Mouse (Mus musculus): ENCODE results near the gene Acsf2. TPM values are rescaled to one million over a fixed set of nuclear protein-coding genes. Genes with fewer than 3 reads are reported as not detected.

The Acsf2 gene
- polyA plus RNA-seq, 1 experiment from 2014 or later = 4.0 TPM

DNA sequence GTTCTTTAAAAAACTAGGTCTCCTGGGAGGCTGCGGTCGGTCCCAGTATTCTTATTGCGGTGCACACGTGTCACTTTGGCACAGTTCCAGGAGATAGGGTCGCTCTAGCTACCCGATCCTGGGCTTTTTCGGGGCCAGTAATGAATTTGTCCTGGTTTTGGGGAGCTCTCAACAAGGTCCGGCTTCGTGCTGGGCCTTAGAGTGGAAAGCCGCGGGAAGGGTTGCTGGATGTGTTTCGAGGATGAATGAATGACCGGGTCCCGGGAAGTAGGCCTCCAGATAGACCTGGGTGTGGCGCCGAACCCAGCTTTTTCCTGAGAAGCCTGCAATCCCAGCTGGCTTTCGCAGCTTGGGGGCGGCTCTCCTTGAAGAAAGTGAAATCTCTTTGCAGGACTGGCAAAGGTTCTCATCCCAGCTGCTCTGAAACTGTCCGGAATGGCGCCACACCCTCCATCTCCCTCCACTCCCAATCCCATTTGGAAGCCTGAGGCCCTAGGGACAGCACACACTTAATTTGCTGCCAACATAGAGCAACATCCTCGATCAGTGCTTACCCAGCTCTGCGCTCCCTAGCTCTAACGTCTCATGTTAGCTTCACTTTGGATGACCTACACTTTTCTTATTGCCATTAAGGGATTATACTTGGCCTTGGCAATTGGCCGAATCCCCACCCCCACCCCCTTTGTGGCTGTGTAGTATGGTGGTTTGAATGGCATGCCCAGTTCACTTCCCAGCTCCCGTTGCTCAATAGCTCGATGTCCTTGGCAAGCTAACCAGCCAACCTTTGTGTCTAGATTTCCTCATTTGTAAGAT is 28.7 kb upstream of the Acsf2 start:
- peaks cover 2 to 10% of the 10 kb centered on the region in 2 experiments; a peak in 3 of 4 replicates for H3K4me1 ChIP-seq (ENCODE audit: control insufficient read depth in 2 of 2, insufficient read depth in 2 of 2, low read length in 2 of 2)
- no peak for ATAC-seq (ENCODE audit: insufficient number of reproducible peaks, insufficient read depth, low FRiP score, low read depth)
- WGBS = 11% methylated on average over 26 of the region's 26 CpGs
- H3K9me3 ChIP-seq (ENCODE audit: control insufficient read depth, low read length) = no peaks in the 10 kb centered on the region
- peak overlapping the region; percentile 67 for H3K4me2 ChIP-seq (ENCODE audit: low read length)
- H3K27ac ChIP-seq (replicated peaks in 1 of 2; ENCODE audit: control insufficient read depth in 1 of 2, insufficient read depth in 1 of 2, low read depth in 2 of 2, low read length in 2 of 2) = peak overlapping the region; percentile 37 to 61; a peak in 3 of 4 replicates
- H3K27me3 ChIP-seq (ENCODE audit: control insufficient read depth, insufficient read depth, low read length) = no peaks in the 10 kb centered on the region
- peak overlapping the region; percentile 90 for H3K9ac ChIP-seq (ENCODE audit: low read length)
- peak overlapping the region; percentile 87 to 89 for H3K4me3 ChIP-seq (ENCODE audit: control insufficient read depth in 1 of 2, insufficient read depth in 1 of 2, low read depth in 1 of 2, low read length in 2 of 2)
- H3K36me3 ChIP-seq (ENCODE audit: control insufficient read depth, insufficient read depth, low read length) = peaks cover 42% of the 10 kb centered on the region

DNA sequence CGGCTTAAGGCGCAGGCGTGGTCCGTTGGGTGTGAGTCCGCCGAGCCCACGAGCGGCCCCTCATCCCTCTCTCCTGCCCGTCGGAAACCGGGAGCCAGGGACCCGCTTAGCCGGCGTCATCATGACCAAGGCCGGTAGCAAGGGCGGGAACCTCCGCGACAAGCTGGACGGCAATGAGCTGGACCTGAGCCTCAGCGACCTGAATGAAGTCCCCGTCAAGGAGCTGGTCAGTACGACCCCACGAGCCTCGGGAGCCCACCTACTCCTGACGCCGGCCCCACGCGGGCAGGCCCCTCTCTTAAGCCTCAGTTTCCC is 28.2 kb upstream of the Acsf2 start:
- no peak; the same call in 1 of the 2 replicates for ATAC-seq (ENCODE audit: insufficient number of reproducible peaks, insufficient read depth, low FRiP score, low read depth)
- 0% methylated on average over 20 of the region's 28 CpGs for WGBS
- Histone ChIP-seq H3K4me2 (ENCODE audit: low read length) (peak overlapping the region; percentile 67), H3K27me3 (ENCODE audit: control insufficient read depth, insufficient read depth, low read length) (no peaks in the 10 kb centered on the region), H3K9me3 (ENCODE audit: control insufficient read depth, low read length) (no peaks in the 10 kb centered on the region), H3K36me3 (ENCODE audit: control insufficient read depth, insufficient read depth, low read length) (peaks cover 36% of the 10 kb centered on the region), H3K4me3 (ENCODE audit: control insufficient read depth in 1 of 2, insufficient read depth in 1 of 2, low read depth in 1 of 2, low read length in 2 of 2) (peak overlapping the region; percentile 87 to 89), H3K4me1 (ENCODE audit: control insufficient read depth in 2 of 2, insufficient read depth in 2 of 2, low read length in 2 of 2) (peaks cover 2 to 10% of the 10 kb centered on the region in 2 experiments; a peak in 3 of 4 replicates), H3K9ac (ENCODE audit: low read length) (peak overlapping the region; percentile 90), H3K27ac (replicated peaks in 1 of 2; ENCODE audit: control insufficient read depth in 1 of 2, insufficient read depth in 1 of 2, low read depth in 2 of 2, low read length in 2 of 2) (peak overlapping the region; percentile 37 to 61; a peak in 3 of 4 replicates)

DNA sequence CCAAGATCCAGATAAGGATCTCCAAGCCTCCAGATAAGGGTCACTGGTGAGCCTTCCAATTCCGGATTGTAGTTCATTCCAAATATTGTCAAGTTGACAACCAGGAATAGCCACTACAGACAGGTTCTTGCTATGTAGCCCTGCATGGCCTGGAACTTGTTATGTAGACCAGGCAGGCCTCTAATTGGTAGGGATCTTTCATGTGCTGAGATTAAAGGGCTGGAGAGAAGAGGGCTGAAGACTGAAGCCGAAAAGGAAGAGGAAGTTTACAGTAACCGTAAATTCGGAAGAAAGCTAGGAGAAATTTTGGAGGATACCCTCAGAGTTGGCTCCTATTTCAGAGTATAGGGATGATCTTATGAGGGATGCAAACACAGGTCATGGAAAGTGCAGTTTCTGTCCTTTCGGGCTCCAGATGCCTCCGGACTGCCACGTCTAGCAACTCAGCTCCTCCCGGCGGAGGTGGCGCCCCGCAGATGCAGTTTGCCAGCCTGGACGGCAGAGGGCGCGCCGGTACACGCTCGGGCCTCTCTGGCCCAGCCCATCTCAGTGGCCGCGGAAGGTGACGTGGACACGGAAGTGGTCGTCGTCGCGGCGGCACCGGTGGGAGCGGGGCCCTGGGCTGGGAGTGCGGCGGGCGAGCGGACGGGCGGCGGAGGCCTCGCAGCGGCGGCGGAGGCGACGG is 27.7 kb upstream of the Acsf2 start, which contains the start of gene Lrrc59:
Lrrc59 (plus strand) TSS at position 569 of the 685 bp plus-strand sequence.
- Histone ChIP-seq H3K9me3 (ENCODE audit: control insufficient read depth, low read length) (no peaks in the 10 kb centered on the region), H3K4me1 (ENCODE audit: control insufficient read depth in 2 of 2, insufficient read depth in 2 of 2, low read length in 2 of 2) (peaks cover 2 to 10% of the 10 kb centered on the region in 2 experiments; a peak in 3 of 4 replicates), H3K9ac (ENCODE audit: low read length) (peak within 1 kb of the TSS; percentile 90), H3K4me3 (ENCODE audit: control insufficient read depth in 1 of 2, insufficient read depth in 1 of 2, low read depth in 1 of 2, low read length in 2 of 2) (peak within 1 kb of the TSS; percentile 87 to 89), H3K36me3 (ENCODE audit: control insufficient read depth, insufficient read depth, low read length) (peaks cover 31% of the 10 kb centered on the region), H3K27ac (replicated peaks in 1 of 2; ENCODE audit: control insufficient read depth in 1 of 2, insufficient read depth in 1 of 2, low read depth in 2 of 2, low read length in 2 of 2) (peak within 1 kb of the TSS; percentile 37 to 61; a peak in 3 of 4 replicates), H3K27me3 (ENCODE audit: control insufficient read depth, insufficient read depth, low read length) (no peaks in the 10 kb centered on the region), H3K4me2 (ENCODE audit: low read length) (peak within 1 kb of the TSS; percentile 67)
- peak; percentile 95 for ATAC-seq (ENCODE audit: insufficient number of reproducible peaks, insufficient read depth, low FRiP score, low read depth)
- 4% methylated on average over 36 of the region's 41 CpGs for WGBS

DNA sequence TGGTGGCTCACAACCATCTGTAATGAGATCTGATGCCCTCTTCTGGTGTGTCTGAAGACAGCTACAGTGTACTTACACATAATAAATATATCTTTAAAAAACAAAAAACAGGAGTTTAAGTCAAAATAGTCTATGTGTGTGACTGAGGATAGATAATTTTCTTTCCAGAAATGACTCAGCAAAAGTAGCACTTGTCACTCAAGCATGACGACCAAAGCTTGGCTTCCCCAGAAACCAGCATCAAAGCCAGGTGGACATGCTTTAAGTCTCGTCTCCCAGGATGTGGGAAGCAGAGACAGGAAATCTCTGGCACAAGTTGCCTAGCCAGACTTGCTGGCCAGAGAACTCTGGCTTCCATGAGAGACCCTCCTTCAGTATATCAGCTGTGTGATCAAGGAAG is 20.5 kb upstream of the Acsf2 start:
- ATAC-seq (ENCODE audit: insufficient number of reproducible peaks, insufficient read depth, low FRiP score, low read depth) = no peak
- Histone ChIP-seq H3K9me3 (ENCODE audit: control insufficient read depth, low read length) (no peaks in the 10 kb centered on the region), H3K27me3 (ENCODE audit: control insufficient read depth, insufficient read depth, low read length) (no peaks in the 10 kb centered on the region), H3K27ac (replicated peaks in 1 of 2; ENCODE audit: control insufficient read depth in 1 of 2, insufficient read depth in 1 of 2, low read depth in 2 of 2, low read length in 2 of 2) (no peak overlapping the region), H3K4me1 (ENCODE audit: control insufficient read depth in 2 of 2, insufficient read depth in 2 of 2, low read length in 2 of 2) (no peaks in the 10 kb centered on the region), H3K9ac (ENCODE audit: low read length) (no peak overlapping the region), H3K36me3 (ENCODE audit: control insufficient read depth, insufficient read depth, low read length) (no peaks in the 10 kb centered on the region), H3K4me2 (ENCODE audit: low read length) (no peak overlapping the region), H3K4me3 (ENCODE audit: control insufficient read depth in 1 of 2, insufficient read depth in 1 of 2, low read depth in 1 of 2, low read length in 2 of 2) (no peak overlapping the region)
- WGBS = 58% methylated on average over 2 of the region's 2 CpGs

DNA sequence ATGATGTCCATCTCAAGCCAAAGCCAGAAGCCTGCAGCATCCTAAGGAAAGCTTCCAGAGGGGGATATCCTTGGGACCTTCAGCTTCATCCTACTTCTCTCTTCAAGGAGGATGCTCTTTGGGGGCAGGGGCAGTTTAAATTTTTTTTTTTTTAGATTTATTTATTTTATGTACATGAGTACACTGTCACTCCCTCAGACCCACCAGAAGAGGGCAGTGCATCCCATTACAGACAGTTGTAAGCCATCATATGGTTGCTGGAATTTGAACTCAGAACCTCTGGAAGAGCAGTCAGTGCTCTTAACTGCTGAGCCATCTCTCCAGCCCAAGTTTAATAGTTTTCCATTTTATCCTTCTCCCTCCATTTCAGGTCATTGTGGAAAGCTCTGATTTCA is 19.8 kb upstream of the Acsf2 start:
- Histone ChIP-seq H3K27ac (replicated peaks in 1 of 2; ENCODE audit: control insufficient read depth in 1 of 2, insufficient read depth in 1 of 2, low read depth in 2 of 2, low read length in 2 of 2) (no peak overlapping the region), H3K9ac (ENCODE audit: low read length) (no peak overlapping the region), H3K9me3 (ENCODE audit: control insufficient read depth, low read length) (no peaks in the 10 kb centered on the region), H3K36me3 (ENCODE audit: control insufficient read depth, insufficient read depth, low read length) (no peaks in the 10 kb centered on the region), H3K27me3 (ENCODE audit: control insufficient read depth, insufficient read depth, low read length) (no peaks in the 10 kb centered on the region), H3K4me2 (ENCODE audit: low read length) (no peak overlapping the region), H3K4me1 (ENCODE audit: control insufficient read depth in 2 of 2, insufficient read depth in 2 of 2, low read length in 2 of 2) (no peaks in the 10 kb centered on the region), H3K4me3 (ENCODE audit: control insufficient read depth in 1 of 2, insufficient read depth in 1 of 2, low read depth in 1 of 2, low read length in 2 of 2) (no peak overlapping the region)
- ATAC-seq (ENCODE audit: insufficient number of reproducible peaks, insufficient read depth, low FRiP score, low read depth) = no peak

DNA sequence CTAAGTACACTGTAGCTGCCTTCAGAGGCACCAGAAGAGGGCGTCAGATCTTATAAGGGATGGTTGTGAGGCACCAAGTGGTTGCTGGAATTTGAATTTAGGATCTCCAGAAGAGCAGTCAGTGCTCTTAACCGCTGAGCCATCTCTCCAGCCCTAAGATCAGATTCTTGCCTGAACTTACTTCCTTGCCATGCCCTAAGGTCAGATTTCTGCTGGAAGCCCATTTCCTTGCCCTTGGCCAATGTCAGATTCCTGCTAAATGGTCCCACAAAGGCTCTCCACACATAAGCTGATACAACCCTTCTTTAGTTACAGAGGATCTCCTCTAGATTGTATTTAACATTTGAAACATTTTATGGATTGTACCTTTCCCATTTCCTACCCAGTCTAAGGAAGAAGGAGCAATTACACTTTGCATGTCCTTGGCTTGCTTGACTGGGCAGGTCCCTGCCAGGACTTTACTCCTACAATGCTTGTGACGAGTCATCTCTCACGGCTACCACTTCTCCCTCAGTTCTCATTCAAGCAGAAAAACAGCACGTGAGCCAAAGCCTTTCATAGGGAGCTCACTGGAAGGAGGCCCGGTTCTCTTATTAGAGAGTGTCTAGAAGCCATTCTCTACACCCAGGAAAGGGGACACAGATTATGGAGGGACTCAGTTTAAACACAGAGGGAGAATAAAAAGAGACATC is 19.2 kb upstream of the Acsf2 start:
- ATAC-seq (ENCODE audit: insufficient number of reproducible peaks, insufficient read depth, low FRiP score, low read depth) = no peak
- no peaks in the 10 kb centered on the region for H3K4me1 ChIP-seq (ENCODE audit: control insufficient read depth in 2 of 2, insufficient read depth in 2 of 2, low read length in 2 of 2)
- H3K4me3 ChIP-seq (ENCODE audit: control insufficient read depth in 1 of 2, insufficient read depth in 1 of 2, low read depth in 1 of 2, low read length in 2 of 2) = no peak overlapping the region
- H3K9me3 ChIP-seq (ENCODE audit: control insufficient read depth, low read length) = no peaks in the 10 kb centered on the region
- H3K27ac ChIP-seq (replicated peaks in 1 of 2; ENCODE audit: control insufficient read depth in 1 of 2, insufficient read depth in 1 of 2, low read depth in 2 of 2, low read length in 2 of 2) = no peak overlapping the region
- whole genome bisulfite sequencing = 69% methylated on average over 6 of the region's 6 CpGs
- no peak overlapping the region for H3K4me2 ChIP-seq (ENCODE audit: low read length)
- H3K9ac ChIP-seq (ENCODE audit: low read length) = no peak overlapping the region
- no peaks in the 10 kb centered on the region for H3K36me3 ChIP-seq (ENCODE audit: control insufficient read depth, insufficient read depth, low read length)
- no peaks in the 10 kb centered on the region for H3K27me3 ChIP-seq (ENCODE audit: control insufficient read depth, insufficient read depth, low read length)

DNA sequence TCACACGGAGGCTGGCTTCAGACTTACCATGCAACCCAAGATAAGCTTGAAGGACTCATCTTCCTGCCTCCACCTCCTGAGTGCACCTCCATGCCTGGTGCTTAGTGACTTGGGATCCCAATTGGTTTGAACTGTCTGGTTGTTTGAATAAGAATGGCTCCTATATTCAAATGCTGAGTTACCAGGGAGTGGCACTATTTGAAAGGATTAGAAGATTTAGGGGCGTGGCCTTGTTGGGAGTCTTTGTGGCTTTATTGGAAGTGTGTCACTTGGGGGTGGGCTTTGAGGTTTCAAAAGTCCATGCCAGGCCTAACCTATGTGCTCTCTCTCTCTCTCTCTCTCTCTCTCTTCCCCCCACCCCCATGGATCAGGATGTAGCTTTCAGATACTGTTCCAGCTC is 16.0 kb upstream of the Acsf2 start:
- H3K9me3 ChIP-seq (ENCODE audit: control insufficient read depth, low read length) = no peaks in the 10 kb centered on the region
- no peak overlapping the region for H3K27ac ChIP-seq (replicated peaks in 1 of 2; ENCODE audit: control insufficient read depth in 1 of 2, insufficient read depth in 1 of 2, low read depth in 2 of 2, low read length in 2 of 2)
- no peaks in the 10 kb centered on the region for H3K36me3 ChIP-seq (ENCODE audit: control insufficient read depth, insufficient read depth, low read length)
- no peak overlapping the region for H3K4me3 ChIP-seq (ENCODE audit: control insufficient read depth in 1 of 2, insufficient read depth in 1 of 2, low read depth in 1 of 2, low read length in 2 of 2)
- H3K9ac ChIP-seq (ENCODE audit: low read length) = no peak overlapping the region
- ATAC-seq (ENCODE audit: insufficient number of reproducible peaks, insufficient read depth, low FRiP score, low read depth) = no peak
- H3K27me3 ChIP-seq (ENCODE audit: control insufficient read depth, insufficient read depth, low read length) = no peaks in the 10 kb centered on the region; the same call in 1 of the 2 replicates
- no peaks in the 10 kb centered on the region for H3K4me1 ChIP-seq (ENCODE audit: control insufficient read depth in 2 of 2, insufficient read depth in 2 of 2, low read length in 2 of 2)
- 84% methylated on average over 2 of the region's 2 CpGs for WGBS
- H3K4me2 ChIP-seq (ENCODE audit: low read length) = no peak overlapping the region
